Mouse (Mus musculus) urinary bladder, postnatal 4 days (tissue): ENCODE measurements around the gene Alkbh4.
"Not testable (repeated sequence)": the region's sequence is repeated elsewhere in the genome, so short reads cannot be mapped to it uniquely, and the experiment has no call there.

Experiments used
- DNase-seq, 2 experiments: peaks; one replicate each; pipeline ENCODE4 v3.0.0; 2021 to 2022; ENCODE audit warnings: low spot score in 2 of 2

Alkbh4 gene

GRCm38 (mm10) chr5:136143161-136143755 is 7.3 kb downstream of the Alkbh4 start:
- no peak for DNase-seq

- DNase-seq = no peak
Measured at GRCm38 (mm10) chr5:136144606-136145430, 8.9 kb downstream of the Alkbh4 start.

GRCm38 (mm10) chr5:136146936-136147335 is 11.0 kb downstream of the Alkbh4 start:
- no peak for DNase-seq

- no peak for DNase-seq
Measured at GRCm38 (mm10) chr5:136147704-136148103, 11.8 kb downstream of the Alkbh4 start.

- DNase-seq = not testable (repeated sequence)
Measured at GRCm38 (mm10) chr5:136149134-136149576, 13.2 kb downstream of the Alkbh4 start.

- no peak for DNase-seq
Measured at GRCm38 (mm10) chr5:136152365-136152764, 16.4 kb downstream of the Alkbh4 start.

- no peak for DNase-seq
Measured at GRCm38 (mm10) chr5:136155399-136155798, 19.5 kb downstream of the Alkbh4 start.

GRCm38 (mm10) chr5:136160084-136160483 is 24.1 kb downstream of the Alkbh4 start:
- DNase-seq = peak in 1 of 2 experiments; percentile 48

- no peak for DNase-seq
Measured at GRCm38 (mm10) chr5:136163807-136164474, 28.0 kb downstream of the Alkbh4 start.

- DNase-seq = no peak
Measured at GRCm38 (mm10) chr5:136165246-136165645, 29.3 kb downstream of the Alkbh4 start.

- no peak for DNase-seq
Measured at GRCm38 (mm10) chr5:136167296-136167695, 31.4 kb downstream of the Alkbh4 start.

GRCm38 (mm10) chr5:136168071-136168470 is 32.1 kb downstream of the Alkbh4 start:
- no peak for DNase-seq

- no peak for DNase-seq
Measured at GRCm38 (mm10) chr5:136169626-136170511, 33.9 kb downstream of the Alkbh4 start.

GRCm38 (mm10) chr5:136170512-136171362 is 34.8 kb downstream of the Alkbh4 start, which contains the start of gene Orai2:
TSS of gene Orai2 (minus strand) at chr5:136170713.
- peak; percentile 70 to 80 for DNase-seq

GRCm38 (mm10) chr5:136171363-136172341 is 35.7 kb downstream of the Alkbh4 start:
- no peak for DNase-seq

- DNase-seq = no peak
Measured at GRCm38 (mm10) chr5:136172939-136173338, 37.0 kb downstream of the Alkbh4 start.

- DNase-seq = peak in 1 of 2 experiments; percentile 72
Measured at GRCm38 (mm10) chr5:136173606-136174463, 37.9 kb downstream of the Alkbh4 start.

- no peak for DNase-seq
Measured at GRCm38 (mm10) chr5:136179594-136179993, 43.6 kb downstream of the Alkbh4 start.
